Mouse (Mus musculus): Measurements from ENCODE around the gene Ext2.
A peak's percentile ranks its signal among the peaks of the same experiment; 100 is the strongest.

Ext2 gene

DNA sequence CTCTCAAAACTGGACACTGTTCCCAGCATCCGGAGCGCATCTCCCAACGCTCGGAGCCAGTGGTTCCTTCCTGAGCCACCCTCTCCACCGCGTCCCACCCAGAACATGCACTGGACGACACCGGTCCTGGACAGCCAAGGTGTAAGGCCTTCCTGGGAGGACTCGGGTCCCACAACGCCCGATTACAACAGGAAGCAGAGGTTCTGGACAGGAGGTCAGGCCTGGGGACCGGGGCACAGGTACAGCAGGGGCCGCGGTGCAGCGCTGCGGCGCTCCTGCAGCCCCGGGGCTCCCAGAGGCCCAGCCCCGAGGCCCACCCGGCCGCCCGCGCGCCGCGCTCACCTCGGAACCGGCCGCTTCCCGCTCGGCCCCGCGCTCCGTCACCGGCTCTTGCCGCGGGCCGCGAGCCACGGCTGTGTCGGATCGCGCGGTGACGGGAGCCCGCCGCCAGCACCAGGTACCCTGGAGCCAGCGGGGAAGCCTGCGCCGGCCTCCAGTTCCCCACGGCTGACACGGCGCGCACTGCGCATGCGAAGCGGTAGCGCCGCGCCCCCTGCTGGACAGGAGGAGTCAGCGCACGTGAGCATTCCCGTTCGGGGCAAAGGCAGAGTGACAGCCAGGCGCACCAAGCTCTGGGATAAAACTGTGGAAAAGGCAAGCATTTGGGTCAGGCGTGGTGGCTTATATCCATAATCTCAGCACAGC is at the start of gene Ext2:
Gene Ext2, minus strand, starts transcription at position 524 of the 705 bp plus-strand sequence.
- DNase-seq = peak; percentile 88

- no peak for DNase-seq
Measured at GRCm38 (mm10) chr2:93871411-93871925, 49.1 kb upstream of the Ext2 start.

GRCm38 (mm10) chr2:93870842-93871241 is 48.5 kb upstream of the Ext2 start:
- peak; percentile 54 for DNase-seq

- no peak for DNase-seq
Measured at GRCm38 (mm10) chr2:93869107-93869600, 46.8 kb upstream of the Ext2 start, which contains the start of gene Accsl. Gene Accsl (minus strand): TSS chr2:93869157.

- no peak for DNase-seq
Measured at GRCm38 (mm10) chr2:93868566-93868965, 46.2 kb upstream of the Ext2 start.

- no peak for DNase-seq
Measured at GRCm38 (mm10) chr2:93863229-93863628, 40.9 kb upstream of the Ext2 start.

DNA sequence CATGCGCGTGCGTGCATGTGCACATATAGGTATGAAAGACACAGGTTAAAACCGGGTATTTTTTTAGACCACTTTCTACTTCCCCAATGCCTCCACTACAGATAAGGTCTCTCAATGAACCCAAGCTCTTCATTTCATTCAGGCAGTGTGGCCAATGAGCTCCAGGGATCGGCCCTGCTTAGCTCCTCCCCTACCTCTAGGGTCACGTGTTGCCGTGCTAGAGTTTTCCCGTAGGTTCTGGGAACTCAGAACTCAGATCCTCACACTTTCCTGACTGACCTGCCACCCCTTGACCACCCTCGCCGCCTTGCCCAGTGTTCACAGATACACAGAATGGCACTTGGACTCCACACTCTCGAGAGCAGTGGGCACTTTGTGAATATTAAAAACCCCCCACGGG is 36.5 kb upstream of the Ext2 start:
- no peak for DNase-seq

DNA sequence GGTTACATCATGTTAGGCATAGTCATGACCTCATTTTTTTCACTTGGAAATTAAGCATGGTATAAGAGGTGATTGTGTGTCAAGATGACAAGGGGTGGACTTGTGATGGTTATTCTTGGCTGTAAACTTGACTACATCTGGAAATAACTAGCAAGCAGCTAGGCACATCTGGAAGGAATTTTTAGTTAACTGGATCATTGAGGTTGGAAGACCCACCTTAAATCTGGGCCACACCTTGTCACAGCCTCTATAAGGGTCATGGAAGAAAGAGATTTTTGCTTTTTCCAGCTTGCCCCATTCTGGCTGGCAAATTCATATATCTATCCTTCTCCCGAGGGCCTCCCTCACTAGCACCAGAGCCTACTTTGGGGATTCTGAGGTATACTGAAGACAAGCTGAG is 28.9 kb upstream of the Ext2 start:
- no peak for DNase-seq

GRCm38 (mm10) chr2:93850317-93850944 is 28.1 kb upstream of the Ext2 start:
- DNase-seq = no peak

DNA sequence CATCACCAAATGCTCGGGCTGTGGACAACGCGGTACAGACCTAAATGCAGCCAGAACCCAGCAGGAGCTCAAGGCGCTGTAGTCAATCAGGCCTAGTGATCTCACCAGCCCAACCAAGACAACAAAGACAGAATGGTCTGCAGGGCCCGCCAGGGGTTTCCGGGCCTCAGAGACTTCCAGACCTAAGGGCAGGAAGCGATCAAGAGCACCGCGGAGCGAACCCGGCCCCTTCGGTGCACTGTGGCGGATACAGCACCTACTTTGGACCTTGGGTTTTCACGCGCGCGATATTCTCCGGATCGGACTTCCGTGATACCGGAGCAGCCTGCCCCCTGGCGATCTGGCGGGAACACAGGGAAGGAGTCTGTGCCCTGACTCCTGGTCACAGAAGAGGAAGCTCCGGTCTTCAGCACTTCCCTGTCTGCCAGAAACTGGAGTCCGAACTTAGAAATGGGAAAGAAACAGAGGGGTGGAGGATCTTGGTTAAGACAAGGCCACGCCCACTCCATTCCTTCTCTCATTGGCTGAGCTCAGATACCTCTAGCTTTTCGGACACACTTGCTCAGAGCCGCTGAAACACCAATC is 27.2 kb upstream of the Ext2 start, which contains the start of gene Accs:
Gene Accs, minus strand, starts transcription at position 439 of the 585 bp plus-strand sequence.
- DNase-seq = peak; percentile 66

DNA sequence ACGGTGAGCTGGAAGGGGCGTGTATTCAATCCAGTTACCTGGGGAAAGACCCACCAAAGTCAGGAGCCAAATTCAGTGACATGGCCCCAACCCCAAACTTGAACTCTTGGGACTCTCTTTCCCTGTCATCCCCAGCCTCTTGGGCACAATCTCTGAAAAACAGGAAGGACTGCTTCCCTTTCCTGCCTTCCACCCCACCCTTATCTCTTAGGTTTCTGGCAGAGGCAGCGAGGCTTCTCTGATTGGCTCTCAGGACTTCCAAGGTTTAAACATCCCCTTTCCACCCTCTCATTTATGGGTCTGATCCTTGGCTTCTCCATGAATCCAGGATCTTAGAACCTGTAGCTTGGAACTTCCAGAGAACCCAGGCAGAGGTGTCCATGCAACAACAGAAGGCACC is 19.0 kb upstream of the Ext2 start:
- no peak for DNase-seq

DNA sequence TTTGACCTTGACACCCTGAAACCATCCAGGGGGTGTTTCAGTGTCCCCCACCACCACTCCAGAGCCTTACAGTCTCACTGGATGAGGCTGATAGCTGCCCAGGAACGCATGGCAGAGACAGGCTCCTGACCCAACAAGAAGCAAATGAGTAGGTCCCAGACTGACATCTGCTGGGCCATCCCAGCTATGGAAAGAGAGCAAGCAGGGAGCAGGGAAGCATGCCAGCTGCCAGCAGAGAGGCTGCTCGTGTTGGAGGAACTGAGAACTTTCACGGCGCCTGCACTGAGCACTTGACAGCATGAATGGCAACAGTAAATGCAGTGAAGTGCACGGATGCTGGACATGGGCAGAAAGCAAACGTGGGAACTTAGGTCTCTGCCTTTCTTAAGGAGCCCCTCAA is 17.7 kb upstream of the Ext2 start:
- no peak for DNase-seq

GRCm38 (mm10) chr2:93838931-93839330 is 16.6 kb upstream of the Ext2 start:
- no peak for DNase-seq

DNA sequence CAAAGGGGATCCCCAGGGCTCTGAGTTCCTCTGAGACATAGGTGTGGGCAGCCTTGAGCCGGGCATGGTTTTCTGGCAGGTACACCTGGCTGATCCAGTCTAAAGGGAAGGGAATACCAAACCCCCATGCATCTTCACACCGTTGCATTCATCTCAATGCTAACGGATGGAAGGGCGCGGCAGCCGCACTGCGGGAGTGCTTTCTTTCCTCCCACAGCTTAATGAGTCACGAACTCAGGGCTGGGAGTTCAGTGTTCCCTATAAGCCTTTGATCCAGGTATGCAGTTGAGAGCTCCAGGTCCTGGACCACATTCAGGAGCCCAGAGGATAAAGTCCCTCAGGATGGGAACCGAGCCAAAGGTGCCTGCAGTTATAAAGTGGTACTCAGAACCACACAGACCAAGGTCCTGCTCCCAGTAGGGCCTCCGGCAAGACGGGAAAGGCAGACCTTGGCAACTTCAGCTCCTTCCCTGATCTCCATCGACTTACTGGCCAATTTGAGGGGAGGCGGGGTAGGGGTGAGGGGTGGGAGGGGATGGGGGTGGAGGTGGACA is 13.9 kb upstream of the Ext2 start:
- DNase-seq = no peak

- no peak for DNase-seq
Measured at GRCm38 (mm10) chr2:93835596-93835995, 13.2 kb upstream of the Ext2 start.

DNA sequence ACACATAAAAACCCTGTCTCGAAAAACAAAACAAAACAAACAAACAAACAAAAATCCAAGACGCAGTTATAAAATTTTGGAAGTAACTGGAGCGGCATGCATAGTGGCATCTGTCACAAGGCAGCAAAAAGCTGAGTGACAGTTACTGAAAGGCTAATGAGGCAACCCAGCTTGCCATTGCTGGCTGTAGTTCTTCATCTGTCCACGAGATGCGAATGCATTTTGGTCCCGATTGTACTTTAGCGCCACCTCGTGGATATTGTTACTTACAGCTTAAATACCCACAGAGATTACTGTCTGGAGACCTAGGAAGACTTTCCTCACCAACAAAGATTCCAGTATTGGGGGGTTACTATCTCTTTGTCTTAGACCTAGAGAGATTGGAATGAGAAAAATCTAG is 1.2 kb upstream of the Ext2 start:
- DNase-seq = peak; percentile 74

DNA sequence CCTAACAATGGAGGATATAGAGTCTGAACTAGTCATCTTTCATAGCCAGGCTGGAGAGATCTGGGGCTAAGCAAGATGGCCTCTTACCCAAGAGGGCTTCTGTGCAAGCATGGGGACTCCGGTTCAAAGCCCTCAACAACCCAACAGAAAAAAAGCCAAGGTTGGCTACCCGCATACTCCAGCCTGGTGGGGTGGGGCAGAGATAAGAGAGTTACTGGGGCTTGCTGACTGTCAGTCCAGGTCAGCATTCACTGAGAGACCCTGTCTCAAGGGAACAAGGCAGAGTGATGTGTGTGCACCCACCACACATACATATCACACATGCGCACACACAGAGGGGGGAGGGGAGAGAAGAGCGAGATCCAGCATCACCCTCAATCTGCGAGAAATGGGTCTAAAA is 4.6 kb downstream of the Ext2 start:
- peak; percentile 31 for DNase-seq

- DNase-seq = no peak
Measured at GRCm38 (mm10) chr2:93813343-93813742, 9.0 kb downstream of the Ext2 start.

DNA sequence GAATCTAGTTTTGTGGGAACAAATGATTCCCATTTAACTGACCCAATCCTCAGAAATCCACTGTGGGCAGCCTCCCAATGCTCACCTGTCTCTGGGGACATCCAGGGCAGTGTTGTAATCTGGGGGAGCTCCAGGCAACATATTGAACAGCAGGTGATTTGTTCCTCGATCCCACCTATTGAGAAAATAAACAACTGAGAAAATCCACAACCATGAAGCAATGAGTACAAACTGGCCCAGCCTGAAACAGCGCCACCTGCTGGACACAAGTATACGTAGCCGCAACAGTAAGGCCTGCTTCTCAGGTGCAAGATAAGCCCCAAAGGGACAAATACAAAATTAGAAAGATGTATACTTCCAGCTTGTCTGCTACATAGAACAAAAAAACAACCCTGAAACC is 10.6 kb downstream of the Ext2 start:
- peak; percentile 72 for DNase-seq

- peak; percentile 40 for DNase-seq
Measured at GRCm38 (mm10) chr2:93809931-93810330, 12.4 kb downstream of the Ext2 start.

DNA sequence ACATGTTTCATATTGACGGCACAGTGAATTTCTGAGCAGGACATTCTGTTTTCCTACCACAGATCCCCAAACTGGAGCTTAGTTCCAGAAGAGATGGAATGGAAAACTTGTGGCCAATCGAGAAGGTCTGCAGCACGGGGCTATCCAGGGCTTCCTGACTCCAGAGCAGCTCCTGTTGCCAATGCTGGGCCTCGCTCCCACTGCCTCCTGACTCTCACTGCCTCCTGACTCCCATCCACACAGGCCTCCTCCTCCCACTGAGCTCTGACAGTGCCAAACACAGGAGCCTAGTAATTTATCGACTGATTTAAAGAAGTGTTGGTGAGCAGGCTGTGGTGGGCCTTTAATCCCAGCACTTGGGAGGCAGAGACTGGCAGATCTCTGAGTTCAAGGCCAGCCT is 14.3 kb downstream of the Ext2 start:
- no peak for DNase-seq

DNA sequence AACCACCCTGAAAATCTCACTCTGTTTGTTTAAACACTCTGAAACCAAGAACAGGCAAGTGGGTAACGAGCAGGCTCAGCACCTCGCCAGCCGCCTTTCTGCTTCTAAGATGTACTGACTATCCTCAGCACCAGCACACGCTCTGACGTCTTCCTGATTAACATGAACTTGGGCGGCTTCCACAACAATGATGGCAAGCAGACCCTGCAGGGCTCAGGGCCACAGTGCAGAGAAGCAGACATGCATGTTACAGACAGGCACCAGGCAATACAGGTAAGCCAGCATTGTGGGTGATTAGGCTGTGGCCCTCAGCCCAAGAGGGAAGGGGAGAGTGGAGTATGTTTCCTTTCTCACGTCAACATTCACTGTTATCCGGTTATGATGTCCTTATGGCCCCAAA is 14.9 kb downstream of the Ext2 start:
- DNase-seq = no peak

- no peak for DNase-seq
Measured at GRCm38 (mm10) chr2:93806487-93807201, 15.7 kb downstream of the Ext2 start.

Measured in liver (tissue).